Mouse (Mus musculus) hindbrain, embryonic 12.5 days (tissue): ENCODE data around the gene Terf2. TPM values are rescaled to one million over a fixed set of nuclear protein-coding genes. Genes with fewer than 3 reads are reported as not detected.
A peak's percentile ranks its signal among the peaks of the same experiment; 100 is the strongest.
"Not testable (repeated sequence)": the region's sequence is repeated elsewhere in the genome, so short reads cannot be mapped to it uniquely, and the experiment has no call there.

ENCODE experiments used
- ATAC-seq: fragments of 200-750 bp; cut with Nextera tagmentation; 2 replicates; pipeline ENCODE4 v1.8.0; 2017; ENCODE audit warnings: moderate TSS enrichment; ENCODE audit not compliant: low FRiP score
- H3K27ac ChIP-seq: fragments of 300-500 bp; sonication (generic); 2 replicates; pipeline ENCODE4 v1.5.1; 2016; ENCODE audit warnings: mild to moderate bottlenecking
- H3K27me3 ChIP-seq: fragments of 300-500 bp; sonication (generic); 2 replicates; pipeline ENCODE4 v1.6.1; 2016; ENCODE audit warnings: mild to moderate bottlenecking
- H3K36me3 ChIP-seq: fragments of 300-500 bp; sonication (generic); 2 replicates; pipeline ENCODE4 v1.6.1; 2016; ENCODE audit warnings: mild to moderate bottlenecking
- H3K4me1 ChIP-seq: fragments of 300-500 bp; sonication (generic); 2 replicates; pipeline ENCODE4 v1.6.1; 2016
- H3K4me2 ChIP-seq: fragments of 300-500 bp; sonication (generic); replicated peaks from 2 replicates; pipeline ENCODE4 v1.6.1; 2016; ENCODE audit warnings: mild to moderate bottlenecking
- H3K4me3 ChIP-seq: fragments of 300-500 bp; sonication (generic); 2 replicates; pipeline ENCODE4 v1.5.1; 2016; ENCODE audit warnings: mild to moderate bottlenecking
- H3K9ac ChIP-seq: fragments of 300-500 bp; sonication (generic); 2 replicates; pipeline ENCODE4 v1.6.1; 2016; ENCODE audit warnings: mild to moderate bottlenecking, moderate library complexity
- H3K9me3 ChIP-seq: fragments of 300-500 bp; sonication (generic); replicated peaks from 2 replicates; pipeline ENCODE4 v1.6.1; 2016; ENCODE audit warnings: mild to moderate bottlenecking
- WGBS: fragments of 180-500 bp; shearing (Covaris S2); methylation state at CpG from one replicate; pipeline ENCODE4 v1.1.7; 2016; 5-methylcytosine and 5-hydroxymethylcytosine counted together
- polyA plus RNA-seq: library from polyadenylated mRNA; unstranded; fragments of >200 nt; fragmentation: Nextera tagmentation; extraction: Ambion mirVana; gene quantifications from 2 replicates; pipeline ENCODE4 v1.2.1, GENCODE M21; 2016

Gene Terf2
- polyA plus RNA-seq, 1 experiment from 2014 or later, result 23.2 TPM

- no peak overlapping the region for H3K9ac ChIP-seq
- no peak overlapping the region for H3K4me3 ChIP-seq
- H3K27me3 ChIP-seq, result no peaks in the 10 kb centered on the region
- WGBS, result 93% methylated on average over 6 of the region's 6 CpGs
- H3K27ac ChIP-seq, result no peak overlapping the region
- H3K4me1 ChIP-seq, result peaks cover 20% of the 10 kb centered on the region
- peaks cover 80% of the 10 kb centered on the region for H3K36me3 ChIP-seq
- no peaks in the 10 kb centered on the region for H3K9me3 ChIP-seq
- no peak for ATAC-seq
- H3K4me2 ChIP-seq, result no peak overlapping the region
Observed at GRCm38 (mm10) chr8:107045478-107045877, 50.9 kb downstream of the Terf2 start.

- Histone ChIP-seq H3K9ac (no peak overlapping the region), H3K9me3 (no peaks in the 10 kb centered on the region), H3K36me3 (peaks cover 83% of the 10 kb centered on the region), H3K27me3 (no peaks in the 10 kb centered on the region), H3K4me3 (no peak overlapping the region), H3K27ac (no peak overlapping the region), H3K4me2 (no peak overlapping the region), H3K4me1 (no peaks in the 10 kb centered on the region)
- WGBS, result 83% methylated on average over 7 of the region's 7 CpGs
- no peak for ATAC-seq
Observed at GRCm38 (mm10) chr8:107040632-107041031, 55.7 kb downstream of the Terf2 start.

DNA sequence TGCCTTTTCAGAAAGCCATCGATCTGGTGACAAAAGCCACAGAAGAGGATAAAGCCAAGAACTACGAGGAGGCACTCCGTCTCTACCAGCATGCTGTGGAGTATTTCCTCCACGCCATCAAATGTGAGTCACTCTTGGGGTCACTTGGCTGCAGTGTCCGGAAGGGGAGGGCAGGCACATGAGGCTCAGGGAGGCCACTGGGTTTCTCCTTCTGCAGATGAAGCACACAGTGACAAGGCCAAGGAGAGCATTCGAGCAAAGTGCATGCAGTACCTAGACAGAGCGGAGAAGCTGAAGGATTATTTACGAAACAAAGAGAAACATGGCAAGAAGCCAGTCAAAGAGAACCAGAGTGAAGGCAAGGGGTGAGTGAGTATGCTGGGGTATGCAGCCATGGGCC is 59.7 kb downstream of the Terf2 start:
- Histone ChIP-seq H3K27ac (no peak overlapping the region), H3K4me2 (no peak overlapping the region), H3K9ac (no peak overlapping the region), H3K4me3 (no peak overlapping the region), H3K36me3 (peaks cover 43% of the 10 kb centered on the region), H3K27me3 (no peaks in the 10 kb centered on the region), H3K9me3 (no peaks in the 10 kb centered on the region), H3K4me1 (peaks cover 18% of the 10 kb centered on the region)
- ATAC-seq, result no peak
- WGBS, result 90% methylated on average over 8 of the region's 8 CpGs

DNA sequence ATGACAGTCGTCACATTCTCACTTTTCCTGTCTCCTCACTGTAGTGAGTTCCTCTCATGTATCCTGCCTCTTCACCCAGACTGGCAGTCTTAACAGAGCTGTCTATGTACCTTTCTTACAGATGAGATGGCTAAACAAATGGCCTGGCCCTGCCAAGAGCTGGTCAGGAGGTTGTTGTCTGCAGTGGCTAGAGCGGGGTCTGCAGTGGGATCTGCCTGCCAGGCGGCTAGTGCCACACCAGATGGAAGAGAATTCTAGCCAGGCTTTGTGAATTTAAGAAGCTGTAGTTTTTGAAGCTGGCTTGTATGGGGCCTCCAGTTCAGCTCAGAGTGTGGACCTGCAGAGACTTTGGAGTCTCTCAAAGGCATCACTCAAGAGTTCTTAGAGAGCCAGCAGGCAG is 60.7 kb downstream of the Terf2 start:
- Histone ChIP-seq H3K4me3 (no peak overlapping the region), H3K27ac (no peak overlapping the region), H3K36me3 (peaks cover 33% of the 10 kb centered on the region), H3K4me2 (no peak overlapping the region), H3K9me3 (no peaks in the 10 kb centered on the region), H3K9ac (peak overlapping the region; percentile 20; the same call in 1 of the 2 replicates), H3K27me3 (no peaks in the 10 kb centered on the region), H3K4me1 (peaks cover 18% of the 10 kb centered on the region)
- 92% methylated on average over 3 of the region's 3 CpGs for WGBS
- no peak for ATAC-seq

GRCm38 (mm10) chr8:107033609-107034008 is 62.7 kb downstream of the Terf2 start:
- 91% methylated on average over 2 of the region's 2 CpGs for WGBS
- Histone ChIP-seq H3K4me1 (peaks cover 18% of the 10 kb centered on the region), H3K36me3 (peaks cover 12% of the 10 kb centered on the region)
- not testable (repeated sequence) for H3K9me3 ChIP-seq, H3K4me2 ChIP-seq, H3K4me3 ChIP-seq, ATAC-seq, H3K27ac ChIP-seq, H3K9ac ChIP-seq, H3K27me3 ChIP-seq

DNA sequence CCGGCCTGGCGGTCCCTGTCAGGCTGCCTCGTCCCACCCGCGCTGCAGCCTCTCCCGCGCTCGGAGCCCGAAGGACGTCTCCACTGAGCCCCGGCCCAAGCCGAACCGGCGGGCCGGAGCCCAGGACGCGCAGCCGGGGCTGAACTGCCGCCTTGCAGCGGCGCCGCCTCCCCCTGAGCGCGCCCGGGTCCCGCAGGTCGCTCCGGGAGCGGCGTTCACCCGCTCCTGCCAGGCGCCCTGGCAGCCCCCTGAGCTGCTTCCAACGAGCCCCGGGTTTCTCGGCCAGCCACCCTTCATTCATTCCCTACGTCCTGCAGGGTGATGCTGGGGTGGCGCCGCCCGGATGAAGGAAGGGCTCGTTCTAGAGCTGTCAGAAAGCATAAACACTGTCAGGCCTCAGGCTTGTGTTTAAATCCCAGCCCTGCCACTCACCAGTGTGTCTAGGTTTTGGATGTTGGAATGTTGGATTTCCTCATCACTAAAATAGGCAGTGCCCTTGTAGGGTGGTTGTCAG is 64.7 kb downstream of the Terf2 start:
- peak overlapping the region; percentile 76 for H3K4me2 ChIP-seq
- H3K9ac ChIP-seq, result peak overlapping the region; percentile 96
- H3K4me1 ChIP-seq, result peaks cover 18% of the 10 kb centered on the region
- under 1% methylated on average over 40 of the region's 40 CpGs for WGBS
- H3K9me3 ChIP-seq, result no peaks in the 10 kb centered on the region
- H3K4me3 ChIP-seq, result peak overlapping the region; percentile 94
- peak overlapping the region; percentile 79 for H3K27ac ChIP-seq
- ATAC-seq, result peak; percentile 58; the same call in 1 of the 2 replicates
- H3K36me3 ChIP-seq, result peaks cover 2% of the 10 kb centered on the region; the same call in 1 of the 2 replicates
- no peaks in the 10 kb centered on the region for H3K27me3 ChIP-seq

GRCm38 (mm10) chr8:107030650-107031576 is 65.4 kb downstream of the Terf2 start, which contains the start of gene Vps4a:
TSS of gene Vps4a (plus strand) at chr8:107031222.
- peak within 1 kb of the TSS; percentile 94 for H3K4me3 ChIP-seq

DNA sequence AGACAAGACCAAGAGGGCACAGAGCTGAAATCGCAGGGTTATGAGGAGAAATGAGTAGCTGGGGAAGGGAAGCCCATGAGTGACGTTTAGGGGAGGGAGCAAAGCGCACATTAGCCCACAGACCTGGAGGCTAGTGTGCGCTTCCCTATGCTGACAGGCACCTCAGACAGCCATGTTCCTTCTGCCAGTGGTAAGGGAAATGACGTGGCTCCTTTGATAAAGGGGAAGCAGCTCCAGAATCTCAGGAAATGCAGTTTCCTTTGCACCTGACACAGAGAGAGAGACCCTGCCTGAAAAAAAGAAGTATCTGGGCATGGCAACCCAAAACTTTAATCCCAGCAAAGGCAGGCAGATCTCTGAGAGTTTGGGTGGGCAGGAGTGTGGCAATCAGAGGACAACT is 66.3 kb downstream of the Terf2 start:
- Histone ChIP-seq H3K9me3 (no peaks in the 10 kb centered on the region), H3K4me1 (peaks cover 18% of the 10 kb centered on the region)
- whole genome bisulfite sequencing, result 72% methylated on average over 5 of the region's 5 CpGs

More at GRCm38 (mm10) chr8:107030650-107031576, 65.4 kb downstream of the Terf2 start, which contains the start of gene Vps4a:
- Histone ChIP-seq H3K9me3 (no peaks in the 10 kb centered on the region), H3K27me3 (no peaks in the 10 kb centered on the region), H3K4me1 (peaks cover 18% of the 10 kb centered on the region), H3K4me2 (peak within 1 kb of the TSS; percentile 76), H3K9ac (peak within 1 kb of the TSS; percentile 96), H3K36me3 (no peaks in the 10 kb centered on the region), H3K27ac (peak within 1 kb of the TSS; percentile 79)
- 4% methylated on average over 66 of the region's 66 CpGs for WGBS
- ATAC-seq, result peak; percentile 96

GRCm38 (mm10) chr8:107029310-107029709 is 67.0 kb downstream of the Terf2 start:
- Histone ChIP-seq H3K27ac (no peak overlapping the region), H3K4me2 (no peak overlapping the region), H3K36me3 (no peaks in the 10 kb centered on the region), H3K4me3 (no peak overlapping the region), H3K9me3 (no peaks in the 10 kb centered on the region), H3K9ac (no peak overlapping the region), H3K27me3 (no peaks in the 10 kb centered on the region), H3K4me1 (peaks cover 18% of the 10 kb centered on the region)
- WGBS, result 82% methylated on average over 3 of the region's 3 CpGs
- ATAC-seq, result no peak

More for the DNA sequence above, 66.3 kb downstream of the Terf2 start:
- no peak for ATAC-seq
- no peak overlapping the region for H3K27ac ChIP-seq
- no peaks in the 10 kb centered on the region for H3K27me3 ChIP-seq
- H3K4me3 ChIP-seq, result no peak overlapping the region
- H3K9ac ChIP-seq, result no peak overlapping the region
- H3K36me3 ChIP-seq, result no peaks in the 10 kb centered on the region
- H3K4me2 ChIP-seq, result no peak overlapping the region

GRCm38 (mm10) chr8:107023479-107023878 is 72.9 kb downstream of the Terf2 start:
- no peaks in the 10 kb centered on the region for H3K9me3 ChIP-seq
- H3K4me3 ChIP-seq, result no peak overlapping the region
- H3K4me2 ChIP-seq, result no peak overlapping the region
- H3K27ac ChIP-seq, result no peak overlapping the region
- ATAC-seq, result no peak
- no peaks in the 10 kb centered on the region for H3K36me3 ChIP-seq
- no peak overlapping the region for H3K9ac ChIP-seq
- no peaks in the 10 kb centered on the region for H3K4me1 ChIP-seq
- H3K27me3 ChIP-seq, result no peaks in the 10 kb centered on the region
- 90% methylated on average over 8 of the region's 8 CpGs for WGBS
